Mouse (Mus musculus) kidney, adult 11 months (tissue): Measurements from ENCODE around the gene Celsr2.

Experiments
- DNase-seq: peaks from one replicate; pipeline ENCODE4 v3.0.0; 2022

Gene Celsr2

GRCm38 (mm10) chr3:108414857-108415830 is at the start of gene Celsr2:
Gene Celsr2, minus strand, starts transcription at chr3:108415552.
- no peak for DNase-seq

GRCm38 (mm10) chr3:108458866-108459265 is 43.5 kb upstream of the Celsr2 start:
- DNase-seq, result peak; percentile 52

- DNase-seq, result no peak
These were observed 43.0 kb upstream of the Celsr2 start for GRCm38 (mm10) chr3:108458380-108458779.

GRCm38 (mm10) chr3:108454172-108454571 is 38.8 kb upstream of the Celsr2 start:
- no peak for DNase-seq

- DNase-seq, result no peak
These were observed 36.6 kb upstream of the Celsr2 start for GRCm38 (mm10) chr3:108451969-108452368.

- no peak for DNase-seq
These were observed 30.0 kb upstream of the Celsr2 start for GRCm38 (mm10) chr3:108445366-108445705.

DNA sequence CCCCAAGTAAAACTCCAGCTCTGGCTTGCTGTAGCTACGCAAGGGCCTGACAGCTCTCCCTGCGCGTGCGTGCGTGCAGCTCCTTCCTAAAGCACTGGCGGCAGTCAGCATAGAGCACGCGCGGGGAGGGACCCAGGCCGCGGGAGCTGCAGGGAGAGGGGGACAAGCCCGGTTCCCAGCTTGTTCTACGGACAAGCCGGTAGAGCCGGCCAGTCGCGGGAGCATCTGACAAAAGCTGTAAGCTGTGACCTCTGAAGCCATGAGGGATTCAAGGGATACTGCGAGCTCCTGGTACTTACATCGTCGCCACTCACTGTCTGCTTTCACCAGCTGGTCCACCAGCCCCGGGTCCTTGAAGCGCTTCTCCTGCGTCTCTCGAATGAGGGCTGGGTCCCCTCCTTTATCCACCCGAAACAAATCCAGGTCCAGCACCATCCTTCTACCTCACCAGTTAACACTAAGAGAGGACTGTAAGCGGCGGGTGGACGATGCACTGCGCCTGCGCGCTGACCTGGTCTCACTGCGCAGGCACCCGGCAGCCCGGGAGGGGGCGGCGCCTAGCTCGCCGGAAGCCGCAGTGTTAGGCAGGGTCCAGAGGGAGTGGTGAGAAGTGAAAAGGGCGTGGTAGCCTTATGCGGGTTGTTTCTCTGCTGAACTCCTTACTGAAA is 29.5 kb upstream of the Celsr2 start, which contains the start of gene Sars:
Gene Sars, minus strand, starts transcription at position 512 of the 668 bp plus-strand sequence.
- peak; percentile 90 for DNase-seq

GRCm38 (mm10) chr3:108444029-108444428 is 28.7 kb upstream of the Celsr2 start:
- peak; percentile 58 for DNase-seq

GRCm38 (mm10) chr3:108436380-108436714 is 21.0 kb upstream of the Celsr2 start:
- DNase-seq, result no peak

GRCm38 (mm10) chr3:108435701-108436379 is 20.5 kb upstream of the Celsr2 start:
- no peak for DNase-seq

DNA sequence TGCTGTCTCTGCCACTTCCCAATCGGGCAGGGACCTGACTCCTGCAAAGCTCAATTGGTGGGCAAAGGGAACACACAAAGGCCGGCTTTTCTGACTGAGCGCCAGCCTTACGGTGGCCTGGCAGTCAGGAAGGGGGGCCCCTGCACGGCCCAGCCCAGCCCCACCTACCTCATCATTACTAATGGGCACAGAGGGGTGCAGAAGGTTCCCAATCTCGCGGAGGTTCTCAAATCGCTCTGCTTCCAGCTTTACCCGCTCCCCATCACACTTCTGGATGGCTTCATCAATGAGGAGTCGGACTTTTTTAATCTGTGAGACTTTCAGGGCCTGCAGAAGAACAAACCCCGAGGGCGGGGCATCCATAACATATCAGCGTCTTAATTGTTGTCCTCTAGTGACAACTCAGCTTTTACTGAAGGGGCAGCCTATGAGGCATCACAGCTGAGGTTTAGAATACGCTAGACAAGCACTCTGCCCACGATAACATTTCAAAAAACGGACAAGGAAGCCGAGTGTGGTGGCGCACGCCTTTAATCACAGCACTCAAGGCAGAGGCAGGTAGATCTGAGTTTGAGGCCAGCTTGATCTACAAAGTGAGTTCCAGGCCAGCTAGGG is 18.6 kb upstream of the Celsr2 start:
- no peak for DNase-seq

GRCm38 (mm10) chr3:108433188-108433880 is 18.0 kb upstream of the Celsr2 start:
- DNase-seq, result no peak

- no peak for DNase-seq
These were observed 17.3 kb upstream of the Celsr2 start for GRCm38 (mm10) chr3:108432542-108433187.

DNA sequence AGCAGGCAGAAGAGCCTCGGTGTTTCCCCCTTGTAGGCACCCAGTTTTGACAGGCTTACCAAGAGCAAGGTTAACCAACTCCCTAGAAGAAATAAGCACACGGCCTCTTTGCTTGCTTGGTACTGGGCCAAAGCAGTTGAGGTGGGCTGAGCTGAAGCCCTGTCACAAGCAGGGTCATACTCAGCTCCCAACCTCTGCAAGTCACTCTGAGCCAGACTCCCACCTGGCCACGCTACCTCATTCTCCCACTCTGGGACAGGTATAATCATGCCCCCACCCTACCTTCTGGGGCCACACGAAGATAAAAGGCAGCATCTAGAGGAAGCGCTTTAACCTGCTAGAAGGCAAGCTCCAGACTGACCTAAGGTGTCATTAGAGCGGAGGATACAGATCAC is 10.3 kb upstream of the Celsr2 start:
- no peak for DNase-seq

DNA sequence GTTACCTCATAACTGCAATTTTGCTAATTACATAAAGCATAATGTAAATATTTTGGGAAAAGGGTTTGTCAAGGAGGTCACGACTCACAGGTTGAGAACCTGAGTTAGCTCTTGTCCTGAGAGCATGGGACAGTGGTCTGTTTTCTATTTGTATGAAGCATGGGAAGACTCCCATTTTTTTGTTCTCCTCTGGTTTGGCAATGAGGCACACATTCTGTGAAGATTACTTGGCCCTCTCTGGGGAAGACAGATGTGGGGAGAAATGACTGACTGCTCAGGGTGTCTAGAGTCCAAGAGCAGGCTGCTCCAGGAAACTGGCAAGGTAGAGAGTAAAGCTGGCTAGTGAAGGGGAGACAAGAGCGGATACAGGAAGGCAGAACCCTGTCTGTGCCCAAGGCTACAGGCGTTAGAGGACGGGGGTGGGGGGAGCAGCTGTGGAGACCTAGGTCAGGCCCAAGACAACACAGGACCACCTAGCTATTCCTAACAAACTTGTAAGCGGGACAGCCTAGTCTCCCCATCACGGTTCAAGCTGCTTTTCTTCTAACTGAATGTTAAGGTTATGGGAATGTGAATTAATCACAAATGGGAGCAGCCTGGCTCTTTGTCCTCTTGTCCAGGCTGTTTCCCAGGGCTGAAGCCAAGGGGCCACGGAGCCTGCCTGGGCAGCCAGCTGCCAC is 9.7 kb upstream of the Celsr2 start:
- no peak for DNase-seq

DNA sequence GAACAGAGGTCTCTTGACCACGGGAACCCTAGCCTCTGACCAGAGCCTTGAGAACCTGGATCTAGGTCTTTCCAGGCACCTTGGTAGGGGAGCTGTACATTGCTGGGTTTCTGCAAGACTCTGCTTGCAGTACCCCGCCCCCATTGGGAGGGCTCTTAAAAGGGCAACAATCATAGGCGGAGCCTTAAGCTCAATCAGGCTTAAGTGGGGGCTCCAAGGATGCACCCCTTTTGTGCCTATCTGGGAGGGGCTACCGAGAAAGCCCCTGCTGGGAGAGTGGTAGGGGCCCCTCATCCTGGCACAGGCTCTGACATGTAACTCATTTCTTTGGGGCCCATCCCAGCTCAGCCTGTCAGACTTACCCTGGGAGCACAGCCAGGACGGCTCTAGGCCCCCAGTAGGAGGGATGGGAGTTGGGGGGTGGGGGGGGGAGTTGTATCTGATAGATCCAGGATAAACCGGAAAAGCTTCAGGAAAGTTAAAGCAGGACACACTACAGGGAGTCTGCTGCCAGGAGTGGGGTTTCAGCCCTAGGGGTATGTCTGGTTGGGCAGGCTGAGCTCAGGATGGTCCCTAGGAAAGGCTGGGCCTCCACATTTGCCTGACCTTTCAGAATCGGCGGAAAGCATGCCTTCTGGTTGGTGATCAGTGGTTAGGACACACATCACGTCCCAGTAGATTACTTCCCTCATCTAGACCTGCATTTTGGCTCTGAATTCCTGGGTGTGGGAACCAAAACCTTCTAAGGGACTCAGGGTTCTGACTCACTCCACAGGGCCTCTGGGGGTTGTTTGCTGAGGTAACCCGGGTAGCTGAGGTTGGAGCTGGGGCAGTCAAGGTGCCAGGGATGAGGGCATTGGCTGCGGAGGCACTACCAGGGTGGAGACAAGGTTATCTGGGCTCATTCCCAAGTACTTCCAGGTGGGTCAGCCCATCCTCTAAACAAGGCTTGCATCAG is 8.8 kb upstream of the Celsr2 start:
- DNase-seq, result peak; percentile 56

- DNase-seq, result no peak
These were observed 7.7 kb upstream of the Celsr2 start for GRCm38 (mm10) chr3:108423006-108423405.

GRCm38 (mm10) chr3:108415831-108416223 is 475 bp upstream of the Celsr2 start:
- DNase-seq, result peak; percentile 71

- DNase-seq, result no peak
These were observed 1.6 kb downstream of the Celsr2 start for GRCm38 (mm10) chr3:108413634-108414360.
